Mouse (Mus musculus): ENCODE measurements at regions not wholly inside any gene's neighbourhood (a gene's known extent, or its start where the extent isn't known, plus 50 kb on each side); places are given as distances from the start of the nearest gene placed in this dataset.

DNA sequence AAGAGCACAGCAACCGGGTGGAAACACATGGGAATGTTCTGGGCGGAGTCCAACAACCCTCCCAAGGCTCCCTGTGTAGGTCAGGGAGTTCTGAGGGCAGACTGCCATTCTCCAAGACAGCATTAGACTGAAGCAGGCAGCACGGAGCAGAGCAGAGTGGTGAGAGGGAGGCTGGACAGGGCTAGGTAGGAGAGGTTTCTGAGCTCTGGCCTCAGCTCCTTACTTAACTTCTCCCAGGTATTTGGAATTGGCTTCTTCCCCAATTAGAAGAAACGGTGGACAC is 162.5 kb upstream of the Spred2 start:
- intact Hi-C loops (cut with DNase I): loop anchor here (2.0 to 10.0 kb wide), 5 partner anchors 554 to 1609 kb away; no protein-coding TSS in a partner anchor

DNA sequence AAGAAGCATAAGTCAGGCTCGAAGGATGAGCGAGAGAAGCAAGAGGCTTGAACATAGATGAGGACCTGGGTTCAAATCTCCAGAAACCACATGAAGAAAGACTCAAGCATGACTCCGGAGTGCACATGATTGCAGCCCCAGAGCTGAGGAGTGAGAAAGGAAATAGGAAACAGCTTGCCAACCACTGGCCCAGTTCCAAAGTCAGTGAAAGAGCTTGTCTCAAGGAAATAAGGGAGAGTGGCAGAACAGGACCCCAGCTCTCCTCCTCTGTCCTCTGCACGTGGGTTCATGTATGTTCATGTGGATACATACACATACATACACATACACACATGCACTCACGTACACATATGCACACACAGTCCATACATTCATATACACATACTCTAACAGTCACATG is 156.9 kb upstream of the Spred2 start:
- intact Hi-C loops (cut with DNase I): loop anchor here (10.0 kb wide), 1 partner anchor 743 kb away; no protein-coding TSS in a partner anchor
- no peak for DNase-seq (ENCODE audit: low spot score)

More for the DNA sequence above, 162.5 kb upstream of the Spred2 start:
- DNase-seq (ENCODE audit: low spot score): no peak

DNA sequence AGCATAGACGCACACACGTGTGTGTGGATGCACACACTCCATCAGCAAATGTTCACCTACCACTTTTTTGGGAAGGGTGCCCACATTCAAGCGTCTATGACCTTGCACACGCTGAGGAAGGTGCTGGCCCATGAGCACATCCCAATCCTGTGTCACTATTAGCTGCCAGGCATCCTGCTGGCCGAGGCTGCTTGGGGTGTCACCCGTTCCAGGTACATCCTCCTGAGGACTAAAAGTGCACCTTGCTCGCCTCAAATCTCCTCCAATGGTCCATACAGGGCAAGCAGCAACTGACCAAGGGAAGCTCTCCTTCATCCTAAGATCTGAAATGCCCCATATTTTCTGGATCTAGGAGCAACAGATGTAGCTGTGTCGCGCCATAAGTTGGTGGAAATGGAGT is 156.3 kb upstream of the Spred2 start:
- intact Hi-C loops (cut with DNase I): loop anchor here (10.0 kb wide), 1 partner anchor 743 kb away; no protein-coding TSS in a partner anchor
- DNase-seq (ENCODE audit: low spot score): no peak

DNA sequence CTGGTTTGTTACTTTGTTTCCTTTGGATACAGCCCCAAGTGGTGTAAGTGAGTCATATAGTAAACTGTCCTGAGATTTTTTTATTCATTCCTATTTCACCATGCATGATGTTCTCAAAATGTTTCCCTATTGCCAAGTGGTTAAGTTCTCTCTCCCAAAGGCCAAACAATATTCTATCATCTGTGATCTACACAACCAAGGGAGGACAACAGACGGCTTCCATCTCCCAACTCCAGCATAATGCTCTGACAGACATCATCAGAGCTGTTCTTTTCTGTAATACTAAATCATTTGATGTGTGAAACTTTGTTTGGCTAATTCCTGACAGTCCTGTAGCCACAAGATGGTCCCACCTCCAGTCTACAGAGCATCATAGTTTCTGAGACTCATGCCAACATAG is 155.2 kb upstream of the Spred2 start:
- no peak for DNase-seq (ENCODE audit: low spot score)
- intact Hi-C loops (cut with DNase I): loop anchor here (10.0 kb wide), 1 partner anchor 744 kb away; no protein-coding TSS in a partner anchor

DNA sequence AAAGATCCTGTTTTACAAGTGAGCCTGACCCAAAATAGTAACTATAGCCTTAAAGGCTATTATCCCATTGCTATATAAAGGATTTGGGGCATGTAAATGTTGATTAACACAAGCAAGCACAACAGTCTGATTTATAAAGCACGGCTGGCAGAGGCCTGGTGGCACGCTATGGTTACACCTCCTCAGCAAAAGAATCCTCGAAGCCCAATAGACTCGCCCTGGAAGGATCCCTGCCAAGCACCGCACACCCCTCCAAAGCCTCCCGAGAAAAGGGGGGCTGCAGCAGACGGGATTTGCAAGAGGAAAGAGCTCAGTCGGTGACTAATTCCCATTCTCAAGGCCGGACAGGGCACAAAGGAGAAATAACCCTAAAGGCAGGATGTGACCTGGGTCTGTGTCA is 150.2 kb upstream of the Spred2 start:
- no peak for DNase-seq (ENCODE audit: low spot score)
- intact Hi-C loops (cut with DNase I): no loop called here

DNA sequence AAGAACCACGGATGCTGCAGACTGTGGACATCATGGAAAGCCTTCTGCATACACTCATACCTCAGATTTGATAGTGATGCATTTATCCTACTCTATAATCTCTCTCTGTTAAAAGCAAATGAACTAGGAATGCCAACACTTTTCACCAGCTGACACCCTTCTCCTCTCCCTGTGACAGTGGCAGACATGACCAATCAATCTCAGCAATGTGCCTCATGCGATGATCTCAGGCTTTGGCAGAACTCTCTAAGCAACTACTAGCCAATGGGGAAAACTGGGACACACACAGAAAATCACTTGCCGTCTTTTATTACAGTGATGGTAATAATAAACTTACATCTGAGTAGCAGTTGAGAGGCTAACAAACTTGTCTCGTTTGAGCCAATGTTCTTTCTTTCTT is 148.4 kb upstream of the Spred2 start:
- intact Hi-C loops (cut with DNase I): no loop called here
- no peak for DNase-seq (ENCODE audit: low spot score)

DNA sequence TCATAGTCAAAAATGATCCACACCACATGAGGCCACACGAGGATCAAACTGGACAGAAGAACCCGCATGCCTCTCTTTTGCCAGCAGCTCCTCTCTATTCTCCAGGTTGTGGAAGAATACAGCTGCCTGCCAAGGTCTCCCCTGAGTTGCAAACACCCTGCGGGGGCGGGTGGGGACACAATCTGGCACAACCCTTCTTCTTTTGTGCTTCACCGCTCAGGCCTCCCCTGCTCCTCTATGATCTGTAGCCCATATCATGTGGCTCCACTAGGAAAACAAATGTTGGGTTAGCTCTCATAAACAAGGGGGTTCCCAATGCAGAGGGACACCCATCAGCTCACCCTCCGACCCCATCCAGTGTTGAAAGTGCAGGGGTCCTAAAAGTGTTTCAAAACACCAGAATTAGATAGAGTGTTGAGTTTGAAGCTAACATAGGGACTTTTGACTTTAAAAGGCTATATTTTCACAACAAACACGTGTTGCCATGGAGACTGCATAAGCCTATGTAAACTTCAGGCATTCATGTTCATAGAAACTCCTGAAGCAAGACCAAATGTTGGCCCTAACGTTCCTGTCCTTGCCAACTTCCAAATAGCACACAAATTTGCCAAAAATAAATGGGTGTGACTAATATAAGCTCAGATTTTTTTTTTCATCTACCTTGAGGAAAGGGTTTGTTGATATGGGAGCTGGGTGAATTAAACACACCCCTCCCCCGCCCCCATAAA is 147.5 kb upstream of the Spred2 start:
- intact Hi-C loops (cut with DNase I): no loop called here
- no peak for DNase-seq (ENCODE audit: low spot score)

DNA sequence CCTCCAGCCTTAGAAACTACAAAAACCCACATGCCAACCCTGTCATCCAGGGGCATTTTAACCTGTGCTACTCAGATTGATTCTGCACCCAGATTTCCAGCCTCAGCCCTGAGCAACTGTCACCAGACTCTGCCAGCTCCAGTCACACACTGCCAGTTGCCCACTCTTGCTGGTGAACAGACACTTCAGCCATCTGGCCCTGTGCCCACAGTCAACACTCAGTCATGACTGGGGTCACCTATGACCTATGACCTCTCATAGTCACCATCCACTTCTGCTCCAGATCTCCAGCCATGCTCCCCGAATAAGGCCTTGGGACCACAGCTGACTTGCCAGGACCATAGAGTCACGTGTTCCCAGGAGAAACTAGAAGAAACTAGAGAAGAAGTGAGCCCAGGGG is 146.0 kb upstream of the Spred2 start:
- intact Hi-C loops (cut with DNase I): no loop called here
- DNase-seq (ENCODE audit: low spot score): no peak

DNA sequence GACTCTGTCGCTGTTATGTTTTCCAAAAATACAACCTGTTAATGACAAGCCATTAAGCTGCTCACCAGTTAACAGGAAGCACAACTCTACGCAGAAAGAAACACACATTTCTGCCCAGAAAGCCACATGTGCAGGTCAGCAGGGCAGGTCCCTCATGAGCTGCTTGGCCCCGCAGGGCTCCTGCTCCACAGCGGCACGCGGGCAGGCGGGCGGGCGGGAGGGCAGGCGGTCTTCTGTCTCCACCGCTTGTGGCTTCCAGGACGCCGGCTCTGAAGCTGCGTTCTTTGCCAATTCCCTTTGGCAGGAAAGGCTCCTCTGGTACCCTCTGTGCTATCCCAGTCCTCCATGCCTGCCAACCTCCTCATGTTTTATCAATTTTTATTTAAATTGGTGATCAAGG is 139.1 kb upstream of the Spred2 start:
- intact Hi-C loops (cut with DNase I): no loop called here
- no peak for DNase-seq (ENCODE audit: low spot score)

DNA sequence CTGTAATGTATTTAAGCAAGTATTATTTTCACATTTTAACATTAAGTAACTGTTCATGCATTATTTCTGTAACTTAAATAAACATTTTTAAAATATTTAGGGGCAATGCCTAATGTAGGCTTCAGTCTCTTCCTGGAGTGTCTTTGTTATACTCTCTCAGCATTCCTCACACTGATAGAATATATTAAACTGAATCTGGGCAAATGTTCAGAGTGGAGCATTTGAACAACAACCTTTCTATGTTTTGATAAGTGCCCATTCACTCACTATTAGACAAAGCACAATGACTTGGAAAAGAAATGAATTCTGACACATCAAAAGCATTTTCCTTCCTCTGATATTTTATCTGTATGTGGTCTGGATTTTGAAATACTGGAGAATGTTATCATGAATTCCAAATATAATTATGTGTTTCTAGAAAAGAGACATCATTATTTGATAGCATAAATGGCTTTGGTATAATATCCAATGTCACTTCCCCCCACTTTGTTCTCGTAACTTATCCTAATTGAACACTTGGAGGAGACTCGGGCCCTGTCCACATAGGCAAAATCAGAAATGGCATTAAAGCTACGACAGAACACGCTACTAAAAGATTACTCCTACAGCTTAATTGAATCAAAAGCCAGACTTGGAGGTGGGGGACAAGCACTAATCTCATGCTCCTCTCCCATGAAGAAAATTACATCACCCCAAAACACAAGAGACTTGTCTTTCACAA is 127.1 kb upstream of the Spred2 start:
- intact Hi-C loops (cut with DNase I): no loop called here
- DNase-seq (ENCODE audit: low spot score): no peak

DNA sequence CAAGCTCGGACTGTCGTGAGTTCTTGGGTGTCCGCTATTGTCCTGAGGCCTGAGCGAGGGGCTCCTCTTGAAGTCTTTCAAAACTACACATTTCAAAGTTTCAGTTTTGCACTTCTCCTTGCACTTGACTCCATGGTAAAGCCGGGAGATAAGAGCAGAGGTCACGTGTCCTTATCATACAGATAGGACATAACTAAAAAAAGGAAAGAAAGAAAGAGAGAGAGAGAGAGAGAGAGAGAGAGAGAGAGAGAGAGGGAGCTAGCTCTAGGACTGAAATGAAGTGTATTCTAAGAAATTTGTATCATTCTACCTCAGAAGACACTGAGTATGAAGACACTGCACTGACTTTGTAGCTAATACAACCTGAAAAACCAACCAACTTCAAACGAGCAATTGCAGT is 114.8 kb upstream of the Spred2 start:
- intact Hi-C loops (cut with DNase I): no loop called here
- DNase-seq (ENCODE audit: low spot score): no peak

DNA sequence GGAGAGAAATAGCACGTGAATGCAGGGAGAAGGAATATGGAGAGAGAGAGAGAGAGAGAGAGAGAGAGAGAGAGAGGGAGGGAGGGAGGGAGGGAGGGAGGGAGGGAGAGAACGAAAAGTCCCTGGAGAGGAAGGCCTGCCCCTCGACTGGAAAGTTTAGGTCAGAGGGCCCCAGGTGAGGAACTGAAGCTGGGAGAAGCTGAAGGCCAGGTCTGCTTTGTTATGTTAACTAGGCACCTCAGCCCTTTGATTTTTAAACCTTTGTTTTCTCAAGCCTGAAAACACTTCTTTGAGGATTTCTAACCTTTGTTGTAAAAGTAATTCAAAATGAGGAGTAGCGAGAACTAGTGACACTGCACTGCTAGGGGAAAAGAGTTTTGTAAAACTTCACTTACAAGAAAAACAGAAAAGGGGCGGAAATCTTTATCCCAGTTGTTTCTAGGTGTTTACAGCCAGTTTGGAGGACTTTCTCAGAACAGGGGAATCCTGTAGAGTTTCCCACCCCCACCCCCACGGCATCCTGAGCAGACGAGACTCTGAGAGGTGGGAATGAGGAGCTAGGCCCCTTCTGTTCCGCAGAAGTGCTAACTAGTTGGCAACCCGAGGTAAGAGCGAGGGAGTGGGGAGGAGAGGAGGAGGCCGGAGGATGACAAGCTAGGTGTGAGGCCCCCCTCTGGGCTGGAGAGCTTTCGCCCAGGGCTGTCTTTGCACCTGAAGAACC is 112.7 kb upstream of the Spred2 start:
- DNase-seq (ENCODE audit: low spot score): no peak
- intact Hi-C loops (cut with DNase I): no loop called here

DNA sequence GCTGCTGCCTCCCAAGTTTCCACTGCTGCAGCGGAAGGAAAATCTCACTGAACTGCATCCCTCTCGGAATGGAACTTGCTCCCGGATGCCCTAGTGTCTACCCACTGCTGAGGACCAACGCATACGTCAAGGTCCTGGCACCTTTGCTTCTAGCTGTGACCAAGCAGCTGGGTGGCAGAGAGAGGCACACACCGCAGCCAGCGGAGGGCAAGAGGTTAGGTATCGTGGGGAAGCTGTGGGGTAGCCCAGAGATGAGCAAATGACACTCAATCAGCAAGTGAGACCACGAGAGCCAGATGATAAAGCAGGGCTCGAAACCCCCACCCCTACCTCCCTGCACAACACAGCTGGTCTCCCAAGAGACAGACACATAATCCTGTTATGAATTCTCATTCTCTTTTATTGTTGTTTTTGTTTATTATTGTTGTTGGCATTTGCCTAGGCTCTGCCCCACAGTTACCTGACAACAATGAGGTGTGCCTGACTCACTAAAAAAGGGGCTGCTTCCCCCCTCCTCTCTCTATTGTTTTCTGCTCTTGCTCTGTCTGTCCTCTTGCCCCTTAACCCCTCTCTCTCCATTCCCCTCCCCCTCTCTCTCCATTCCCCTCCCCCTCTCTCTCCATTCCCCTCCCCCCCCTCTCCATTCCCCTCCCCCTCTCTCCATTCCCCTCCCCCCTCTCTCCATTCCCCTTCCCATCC is 112.0 kb upstream of the Spred2 start:
- no peak for DNase-seq (ENCODE audit: low spot score)
- intact Hi-C loops (cut with DNase I): no loop called here

DNA sequence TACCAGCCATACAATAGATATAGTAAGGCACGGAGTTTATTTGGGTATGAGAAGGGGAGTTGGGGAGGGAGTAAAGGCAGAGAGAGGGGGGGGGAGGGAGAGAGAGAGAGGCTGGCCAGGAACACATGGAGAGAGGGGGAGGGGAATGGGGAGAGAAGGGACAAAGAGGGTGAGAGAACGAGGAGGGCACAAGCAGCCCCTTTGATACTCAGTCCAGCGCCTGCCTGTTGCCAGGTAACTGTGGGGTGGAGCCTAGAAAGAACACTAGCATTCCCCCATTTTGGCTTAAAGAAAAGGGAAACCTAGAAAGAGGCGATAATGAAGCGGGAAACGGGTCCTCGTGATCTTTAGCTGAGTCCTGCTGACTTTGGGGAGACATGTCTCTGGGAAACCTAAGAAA is 110.6 kb upstream of the Spred2 start:
- intact Hi-C loops (cut with DNase I): no loop called here
- no peak for DNase-seq (ENCODE audit: low spot score)

DNA sequence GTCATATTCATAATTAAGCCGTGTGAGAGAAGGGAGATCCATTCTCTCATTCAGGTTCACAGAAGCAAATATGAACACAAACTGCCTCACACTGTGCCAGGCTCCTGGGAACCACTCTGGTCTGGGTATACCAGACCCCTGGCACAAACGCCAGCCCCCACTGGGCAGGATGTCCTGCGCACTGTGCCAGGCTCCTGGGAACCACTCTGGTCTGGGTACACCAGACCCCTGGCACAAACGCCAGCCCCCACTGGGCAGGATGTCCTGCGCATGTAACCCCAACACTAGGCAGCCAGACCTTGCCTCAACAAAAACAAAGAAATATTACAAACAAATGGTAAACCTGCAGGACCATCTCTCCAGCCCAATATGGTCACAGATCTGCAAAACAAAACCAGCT is 101.2 kb upstream of the Spred2 start:
- intact Hi-C loops (cut with DNase I): loop anchor here (5.0 to 10.0 kb wide), 2 partner anchors 424 to 922 kb away; partner anchors contain the start of genes Aftph and Cep68
- no peak for DNase-seq (ENCODE audit: low spot score)

DNA sequence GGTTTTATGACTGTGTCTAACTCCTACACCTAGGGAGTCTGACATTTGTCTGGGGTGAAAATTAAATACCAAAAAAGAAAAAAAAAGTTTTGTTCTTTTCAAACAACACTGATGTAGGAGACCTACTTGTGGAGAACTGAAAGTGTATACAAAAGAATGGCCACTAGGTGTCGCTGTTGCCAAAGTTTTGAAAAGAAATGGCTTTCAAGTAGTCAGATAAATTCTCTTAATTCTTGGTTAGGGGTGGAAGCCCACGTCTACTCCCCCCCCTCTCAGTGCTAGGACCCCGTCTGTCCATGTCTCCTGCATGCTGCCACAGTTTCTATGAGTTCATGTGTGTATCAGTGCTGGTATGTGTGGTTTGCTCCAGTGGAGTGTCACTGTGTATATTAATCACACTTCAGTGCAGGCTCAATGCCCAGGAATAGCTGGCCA is 100.7 kb upstream of the Spred2 start:
- DNase-seq (ENCODE audit: low spot score): no peak
- intact Hi-C loops (cut with DNase I): loop anchor here (5.0 to 10.0 kb wide), 2 partner anchors 424 to 921 kb away; partner anchors contain the start of genes Aftph and Cep68

DNA sequence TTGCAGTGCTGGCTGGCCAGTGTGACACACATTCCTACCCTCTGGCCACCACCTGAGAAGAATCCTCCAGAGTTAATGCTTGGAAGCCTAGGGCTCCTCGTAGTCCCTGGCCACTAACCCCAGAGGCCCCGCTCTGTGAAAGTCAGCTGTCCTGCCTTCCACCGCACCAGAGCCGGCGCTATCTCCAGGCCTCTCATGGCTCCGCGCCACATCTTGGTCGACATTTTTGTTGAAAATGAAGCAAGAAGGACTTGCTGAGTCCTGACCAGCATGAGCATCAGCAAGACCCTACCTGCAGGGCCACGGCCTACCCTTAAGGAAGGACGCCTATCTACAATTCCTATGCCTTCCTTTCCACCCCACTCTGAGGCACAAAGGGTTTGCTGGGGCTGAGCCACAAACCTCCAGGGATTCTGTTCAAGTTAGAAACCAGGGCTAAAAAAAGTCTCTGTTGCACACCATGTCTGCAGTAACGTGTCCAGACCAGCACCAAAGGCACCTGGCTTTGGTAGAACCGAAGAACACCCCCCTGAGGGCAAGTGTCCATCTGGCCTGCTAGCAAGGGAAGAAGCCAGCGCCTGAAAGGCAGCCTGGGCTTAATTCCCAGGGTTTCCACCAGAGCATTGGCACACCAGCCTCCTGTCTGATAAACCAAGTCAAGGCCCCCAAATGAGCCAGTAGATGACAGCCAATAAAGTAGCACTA is 97.5 kb upstream of the Spred2 start:
- no peak for DNase-seq (ENCODE audit: low spot score)

DNA sequence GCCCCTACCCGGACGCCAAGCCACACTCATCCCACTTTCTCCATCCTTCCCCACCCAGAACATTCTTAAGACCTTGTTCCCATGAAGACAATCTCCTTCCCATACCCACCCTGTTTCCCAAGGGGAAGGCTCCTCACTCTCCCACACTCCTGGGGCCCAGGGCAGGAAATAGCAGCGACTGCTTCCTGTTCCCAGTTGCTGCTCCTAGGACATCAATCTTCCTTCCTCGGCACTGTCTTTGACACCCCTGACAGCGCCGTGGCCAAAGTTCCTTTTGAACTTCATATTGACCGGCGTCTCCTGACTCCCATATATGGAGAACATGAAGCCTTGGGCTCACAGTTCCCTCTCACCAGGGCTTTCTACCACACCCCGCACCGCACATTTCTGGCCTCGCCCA is 96.2 kb upstream of the Spred2 start:
- intact Hi-C loops (cut with DNase I): loop anchor here (5.0 to 10.0 kb wide), 2 partner anchors 574 to 917 kb away; partner anchors contain the start of gene Aftph
- no peak for DNase-seq (ENCODE audit: low spot score)

More for the DNA sequence above, 97.5 kb upstream of the Spred2 start:
- intact Hi-C loops (cut with DNase I): loop anchor here (5.0 to 10.0 kb wide), 2 partner anchors 576 to 918 kb away; partner anchors contain the start of gene Aftph

DNA sequence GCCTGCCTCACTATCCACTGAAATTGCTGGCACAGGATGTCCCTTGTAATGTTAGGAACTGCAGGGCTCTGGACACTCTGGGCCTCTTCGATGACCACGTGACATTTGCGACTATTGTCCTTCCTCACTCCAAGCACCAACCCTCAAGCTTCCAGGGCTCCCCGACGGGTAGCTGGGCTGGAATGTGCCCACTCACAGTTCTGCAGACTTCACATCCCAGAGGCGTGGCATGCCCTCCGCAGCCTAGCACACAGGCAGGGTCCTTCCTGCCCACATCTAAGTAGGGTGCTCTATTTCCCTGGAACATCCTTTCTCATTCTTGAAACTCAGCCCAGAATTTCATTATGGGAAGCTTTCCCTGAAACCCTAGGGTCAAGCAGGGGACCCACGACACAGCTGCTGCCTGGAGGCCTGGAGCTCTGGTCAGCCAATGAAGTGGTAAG is 95.2 kb upstream of the Spred2 start:
- intact Hi-C loops (cut with DNase I): loop anchor here (5.0 to 10.0 kb wide), 2 partner anchors 573 to 916 kb away; partner anchors contain the start of gene Aftph
- no peak for DNase-seq (ENCODE audit: low spot score)
